In genomic region chr13:84066211-84066959, GRCm38 (mm10) we compare ENCODE assay signal across 13 mouse cellular contexts.
DNase-seq lines count a peak whose midpoint lies in the region; ATAC-seq and TF ChIP-seq lines count a peak whose summit lies in the region.
"Had no signal": no experiment of that assay in that cellular context is flagged by ENCODE, and none has a peak within 500 bp of the region (broad histone marks: within the 10 kb centered on the region; RNA-seq: fewer than 3 reads in every experiment).

No protein-coding gene starts in this region.

- DNase-seq in embryo, embryonic 10 days (ENCODE audit: low spot score), result peak; percentile 29
- no peak for DNase-seq in embryo, embryonic 10.5 days (ENCODE audit: low spot score)
- peak; percentile 58 to 60 for DNase-seq in cerebellum, postnatal 25 days
- DNase-seq in adrenal gland, postnatal 4 days (ENCODE audit: low spot score in 2 of 2), result no peak
- DNase-seq in lung, adult 2 months, result no peak
- no peak for DNase-seq in layer of hippocampus, adult 9-10 months (ENCODE audit: low spot score)
- DNase-seq: thymus, postnatal 36 days had no signal

- no peak for TF ChIP-seq CTCF in lung, adult 2 months (IDR thresholded peaks at IDR 0.05; ENCODE audit: insufficient read depth, low read length)

- no peak overlapping the region for H3K4me3 ChIP-seq in hindbrain, embryonic 12.5 days
- no peak overlapping the region for H3K4me3 ChIP-seq in neural tube, embryonic 12.5 days
- H3K4me3 ChIP-seq in lung, adult 2 months (replicated peaks; ENCODE audit: extremely low read depth, low read depth, low read length), result no peak overlapping the region
- H3K4me3 ChIP-seq: heart, embryonic 10.5 days; limb, embryonic 15.5 days had no signal

- peaks cover 36% of the 10 kb centered on the region for H3K4me1 ChIP-seq in hindbrain, embryonic 12.5 days
- peaks cover 26% of the 10 kb centered on the region for H3K4me1 ChIP-seq in neural tube, embryonic 12.5 days
- no peaks in the 10 kb centered on the region for H3K4me1 ChIP-seq in lung, adult 2 months (ENCODE audit: control insufficient read depth, insufficient read depth, low read length)
- H3K4me1 ChIP-seq: heart, embryonic 10.5 days; limb, embryonic 15.5 days had no signal

- peak; percentile 23; the same call in 1 of the 2 replicates for ATAC-seq in hindbrain, embryonic 12.5 days (ENCODE audit: low FRiP score)
- peak; percentile 21; the same call in 1 of the 2 replicates for ATAC-seq in neural tube, embryonic 12.5 days (ENCODE audit: low FRiP score, low read depth)
- ATAC-seq: intestine, embryonic 16.5 days had no signal

- no peaks in the 10 kb centered on the region for H3K9me3 ChIP-seq in hindbrain, embryonic 12.5 days (replicated peaks)
- H3K9me3 ChIP-seq in neural tube, embryonic 12.5 days, result no peaks in the 10 kb centered on the region
- H3K9me3 ChIP-seq: G1E; heart, embryonic 10.5 days; limb, embryonic 15.5 days had no signal

- H3K27ac ChIP-seq in hindbrain, embryonic 12.5 days, result peak overlapping the region; percentile 85
- peak overlapping the region; percentile 76 for H3K27ac ChIP-seq in neural tube, embryonic 12.5 days
- H3K27ac ChIP-seq: heart, embryonic 10.5 days; limb, embryonic 15.5 days had no signal

- no peaks in the 10 kb centered on the region for H3K36me3 ChIP-seq in hindbrain, embryonic 12.5 days
- H3K36me3 ChIP-seq in neural tube, embryonic 12.5 days, result no peaks in the 10 kb centered on the region
- H3K36me3 ChIP-seq: G1E; heart, embryonic 10.5 days; limb, embryonic 15.5 days had no signal

- H3K9ac ChIP-seq in hindbrain, embryonic 12.5 days, result no peak overlapping the region
- H3K9ac ChIP-seq in neural tube, embryonic 12.5 days, result no peak overlapping the region
- H3K9ac ChIP-seq: limb, embryonic 15.5 days had no signal

- no peak for TF ChIP-seq POLR2A in lung, adult 2 months (IDR thresholded peaks at IDR 0.05; ENCODE audit: borderline replicate concordance, extremely low read depth, low read depth, low read length)

- H3K4me2 ChIP-seq in hindbrain, embryonic 12.5 days (replicated peaks), result no peak overlapping the region
- peak overlapping the region; percentile 36; the same call in 1 of the 2 replicates for H3K4me2 ChIP-seq in neural tube, embryonic 12.5 days (replicated peaks)
- H3K4me2 ChIP-seq: limb, embryonic 15.5 days had no signal

- no peaks in the 10 kb centered on the region for H3K27me3 ChIP-seq in hindbrain, embryonic 12.5 days
- H3K27me3 ChIP-seq in neural tube, embryonic 12.5 days (replicated peaks), result no peaks in the 10 kb centered on the region
- H3K27me3 ChIP-seq: limb, embryonic 15.5 days had no signal

- 44% methylated on average over 15 of the region's 15 CpGs for WGBS in hindbrain, embryonic 12.5 days
- WGBS in neural tube, embryonic 12.5 days, result 33% methylated on average over 15 of the region's 15 CpGs
- 59% methylated on average over 15 of the region's 15 CpGs for WGBS in lung, adult 2 months

Comparison
In these comparisons a context has a peak if more than half of its experiments do, and no peak if none do; other contexts are left out.
1. DNase-seq: peak in embryo, embryonic 10 days (single experiment) and cerebellum, postnatal 25 days (2 of 2); none in embryo, embryonic 10.5 days (single experiment), adrenal gland, postnatal 4 days (0 of 2), lung, adult 2 months (single experiment) and layer of hippocampus, adult 9-10 months (single experiment).